Mouse (Mus musculus) frontal cortex, postnatal 10 days (tissue): Measurements from ENCODE around the gene Cdk8.

Source experiments
- DNase-seq, 2 experiments: peaks; one replicate each; pipeline ENCODE4 v3.0.0; 2022; ENCODE audit warnings: low spot score in 2 of 2, mixed read lengths in 1 of 2

Cdk8 gene

GRCm38 (mm10) chr5:146318461-146318860 is 87.4 kb downstream of the Cdk8 start:
- no peak for DNase-seq

GRCm38 (mm10) chr5:146328941-146329340 is 97.9 kb downstream of the Cdk8 start:
- no peak for DNase-seq

GRCm38 (mm10) chr5:146329541-146329940 is 98.5 kb downstream of the Cdk8 start:
- no peak for DNase-seq

GRCm38 (mm10) chr5:146330031-146330764 is 99.2 kb downstream of the Cdk8 start:
- peak in 1 of 2 experiments; percentile 57 for DNase-seq

GRCm38 (mm10) chr5:146330765-146331115 is 99.7 kb downstream of the Cdk8 start:
- no peak for DNase-seq

- no peak for DNase-seq
Observed at GRCm38 (mm10) chr5:146331131-146331530, 100.1 kb downstream of the Cdk8 start.

GRCm38 (mm10) chr5:146332541-146332940 is 101.5 kb downstream of the Cdk8 start:
- no peak for DNase-seq

- no peak for DNase-seq
Observed at GRCm38 (mm10) chr5:146334410-146334809, 103.4 kb downstream of the Cdk8 start.

- DNase-seq: peak; percentile 21 to 34
Observed at GRCm38 (mm10) chr5:146338064-146338463, 107.0 kb downstream of the Cdk8 start.

- DNase-seq: no peak
Observed at GRCm38 (mm10) chr5:146340037-146340436, 109.0 kb downstream of the Cdk8 start.

- no peak for DNase-seq
Observed at GRCm38 (mm10) chr5:146344911-146345686, 114.1 kb downstream of the Cdk8 start.

GRCm38 (mm10) chr5:146347081-146347480 is 116.1 kb downstream of the Cdk8 start:
- DNase-seq: no peak

GRCm38 (mm10) chr5:146349183-146349582 is 118.2 kb downstream of the Cdk8 start:
- DNase-seq: no peak

GRCm38 (mm10) chr5:146350784-146351183 is 119.8 kb downstream of the Cdk8 start:
- DNase-seq: no peak

GRCm38 (mm10) chr5:146352006-146352405 is 121.0 kb downstream of the Cdk8 start:
- DNase-seq: no peak
